Mouse (Mus musculus) urinary bladder, postnatal 25 days (tissue): ENCODE data around the gene Timm8a1.

Experiments
- DNase-seq: peaks from one replicate; pipeline ENCODE4 v3.0.0; 2022; ENCODE audit warnings: low spot score

The Timm8a1 gene

DNA sequence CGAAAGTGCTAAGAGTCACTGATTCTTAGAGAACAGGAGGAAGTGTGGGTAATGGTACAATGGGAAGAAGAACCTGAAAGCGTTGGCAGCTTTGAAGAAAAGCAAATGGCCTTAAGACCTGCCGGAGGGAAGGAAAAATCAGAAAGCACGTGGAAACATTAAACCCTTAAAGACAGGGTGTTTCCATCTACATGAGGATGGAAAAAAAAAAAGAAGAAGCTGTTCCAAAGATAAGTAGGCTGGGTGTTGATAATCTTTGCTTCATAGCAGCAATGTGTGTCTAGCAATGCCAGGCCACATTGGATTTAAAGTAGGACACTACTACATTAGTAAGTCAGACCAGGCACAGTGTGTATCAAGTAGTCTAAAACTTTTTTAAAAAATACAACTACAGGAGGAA is 16.4 kb downstream of the Timm8a1 start:
- DNase-seq = no peak

- no peak for DNase-seq
Measured at GRCm38 (mm10) chrX:134523772-134524171, 17.9 kb downstream of the Timm8a1 start.

- DNase-seq = no peak
Measured at GRCm38 (mm10) chrX:134509473-134509872, 32.2 kb downstream of the Timm8a1 start.

DNA sequence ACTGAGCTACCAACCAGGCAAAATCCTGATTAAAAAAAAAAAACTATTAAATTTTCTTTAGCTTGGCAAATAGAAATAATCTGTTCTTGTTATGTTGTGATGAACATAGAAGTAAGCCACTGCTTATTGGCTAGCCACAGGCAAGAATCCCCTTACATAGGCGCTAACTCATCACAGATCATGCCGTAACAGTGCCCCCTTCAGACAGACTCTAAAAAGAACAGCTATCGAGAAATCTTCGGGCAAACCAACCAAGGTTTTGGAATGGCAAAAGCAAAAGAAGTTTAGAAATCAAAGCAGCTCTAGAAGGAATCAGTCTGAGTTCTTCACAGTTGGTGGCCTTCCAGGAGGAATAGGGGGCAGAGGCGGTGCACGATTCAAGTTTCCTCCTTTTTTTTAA is 33.7 kb downstream of the Timm8a1 start:
- no peak for DNase-seq

DNA sequence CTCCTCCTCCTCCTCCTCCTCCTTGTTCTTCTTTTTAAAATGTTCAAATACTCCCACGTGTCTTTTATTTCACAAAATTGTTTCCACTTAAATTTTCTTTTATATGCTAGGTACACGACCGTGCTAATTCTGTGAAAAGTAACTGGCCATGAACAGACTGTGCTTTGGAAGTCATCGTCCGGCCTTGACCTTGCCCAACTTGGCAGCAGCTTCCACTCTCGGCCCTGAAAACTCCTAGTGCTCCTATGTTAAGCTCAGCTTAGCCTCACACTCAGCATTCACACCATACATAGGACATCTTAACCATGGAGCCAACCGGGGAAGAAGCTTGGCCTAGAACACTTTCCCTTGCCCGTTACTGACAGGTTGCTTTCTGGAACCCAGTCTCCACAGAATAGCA is 41.0 kb downstream of the Timm8a1 start:
- DNase-seq = no peak
